Mouse (Mus musculus) heart, postnatal 0 days (tissue): Measurements from ENCODE around the gene Acot8.

Experiments
- CTCF ChIP-seq: IDR thresholded peaks from 2 replicates; pipeline ENCODE4 v1.5.1; 2016; ENCODE audit warnings: antibody characterized with exemption, control low read depth, low read depth
- EP300 ChIP-seq: IDR thresholded peaks from 2 replicates; pipeline ENCODE4 v1.6.1; 2016; ENCODE audit warnings: antibody characterized with exemption, low read depth

- no peak for TF ChIP-seq EP300
- TF ChIP-seq CTCF, result no peak
Measured at GRCm38 (mm10) chr2:164776801-164777200, 27.9 kb downstream of the Acot8 start.
